Mouse (Mus musculus) cerebellum, adult 9-11 months (tissue): ENCODE data around the gene Zfp467.

Experiments used
- DNase-seq: peaks from one replicate; pipeline ENCODE4 v3.0.0; 2022

Zfp467 gene

DNA sequence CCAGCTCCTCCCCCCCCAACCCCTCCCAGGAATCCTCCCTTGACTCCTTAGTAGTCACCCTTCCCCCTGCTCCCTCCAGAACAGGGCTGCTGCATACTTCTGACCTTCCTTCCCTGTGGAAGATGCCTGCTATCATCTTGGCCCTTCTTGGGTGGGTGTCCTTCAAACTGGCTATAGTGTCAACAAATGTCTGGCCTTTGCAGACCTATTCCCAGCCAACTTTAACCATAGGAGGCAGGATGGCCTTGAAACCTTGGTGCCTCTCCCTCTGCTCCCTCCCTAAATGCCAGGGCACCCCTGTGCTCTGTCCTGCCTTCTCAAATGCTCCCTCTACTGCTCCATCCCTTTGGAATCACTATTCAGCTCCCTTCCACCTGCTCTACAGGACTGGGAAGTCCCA is 6.0 kb downstream of the Zfp467 start:
- DNase-seq, result no peak

- no peak for DNase-seq
Measured at GRCm38 (mm10) chr6:48438475-48439125, 7.0 kb downstream of the Zfp467 start.

GRCm38 (mm10) chr6:48437679-48438376 is 7.8 kb downstream of the Zfp467 start:
- DNase-seq, result no peak

DNA sequence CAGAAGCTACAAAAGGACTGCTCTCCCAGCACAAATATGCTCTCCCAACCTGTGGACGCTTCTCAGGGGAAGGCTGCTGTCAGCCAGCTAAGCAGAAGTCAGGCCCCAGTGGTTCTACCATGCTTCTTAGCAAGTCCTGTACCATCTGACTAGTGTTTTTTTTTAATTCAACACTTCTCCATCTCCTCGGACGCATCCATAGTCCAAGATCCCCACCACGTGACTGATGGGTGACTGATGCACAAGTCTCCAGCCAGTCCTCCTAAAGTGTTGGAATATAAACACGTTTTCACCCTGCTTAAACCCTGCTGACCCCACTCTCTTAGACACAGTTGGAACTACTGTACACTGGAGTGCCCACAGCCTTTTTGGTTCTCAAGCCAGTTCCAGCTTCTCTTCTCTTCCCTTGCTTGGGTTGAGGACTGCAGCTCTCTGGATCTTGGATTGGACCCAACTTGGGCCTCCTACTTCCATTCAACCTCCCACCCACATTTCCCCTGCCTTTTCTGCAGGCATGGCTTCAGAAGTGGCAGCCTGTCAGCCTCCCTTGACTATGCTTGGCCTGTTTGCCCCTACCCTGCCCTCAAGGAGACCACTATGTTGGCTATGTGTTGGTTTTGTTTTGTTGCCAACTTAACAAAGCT is 9.8 kb downstream of the Zfp467 start:
- no peak for DNase-seq

GRCm38 (mm10) chr6:48435111-48435510 is 10.5 kb downstream of the Zfp467 start:
- DNase-seq, result no peak

DNA sequence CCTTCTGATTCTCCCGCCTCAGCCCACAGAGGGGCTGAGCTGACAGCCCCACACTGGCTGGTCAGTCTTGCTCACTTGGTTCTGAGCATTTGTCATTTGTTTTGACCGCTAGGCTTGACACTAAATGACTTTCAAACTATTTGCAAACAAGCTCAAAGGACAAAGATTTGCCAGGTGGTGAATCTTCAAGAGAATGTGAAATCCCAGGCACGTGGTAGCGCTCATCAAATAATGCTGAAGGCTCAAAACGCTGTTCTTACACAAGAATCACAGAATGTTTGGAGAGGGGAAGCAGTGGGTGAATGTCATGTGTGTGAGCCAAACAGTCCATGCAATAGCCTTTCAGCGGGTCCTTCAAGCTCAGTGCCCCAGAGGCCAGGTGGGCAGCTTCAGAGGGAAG is 11.0 kb downstream of the Zfp467 start:
- DNase-seq, result no peak

- no peak for DNase-seq
Measured at GRCm38 (mm10) chr6:48432893-48433816, 12.5 kb downstream of the Zfp467 start.

- DNase-seq, result no peak
Measured at GRCm38 (mm10) chr6:48430748-48431147, 14.9 kb downstream of the Zfp467 start.

DNA sequence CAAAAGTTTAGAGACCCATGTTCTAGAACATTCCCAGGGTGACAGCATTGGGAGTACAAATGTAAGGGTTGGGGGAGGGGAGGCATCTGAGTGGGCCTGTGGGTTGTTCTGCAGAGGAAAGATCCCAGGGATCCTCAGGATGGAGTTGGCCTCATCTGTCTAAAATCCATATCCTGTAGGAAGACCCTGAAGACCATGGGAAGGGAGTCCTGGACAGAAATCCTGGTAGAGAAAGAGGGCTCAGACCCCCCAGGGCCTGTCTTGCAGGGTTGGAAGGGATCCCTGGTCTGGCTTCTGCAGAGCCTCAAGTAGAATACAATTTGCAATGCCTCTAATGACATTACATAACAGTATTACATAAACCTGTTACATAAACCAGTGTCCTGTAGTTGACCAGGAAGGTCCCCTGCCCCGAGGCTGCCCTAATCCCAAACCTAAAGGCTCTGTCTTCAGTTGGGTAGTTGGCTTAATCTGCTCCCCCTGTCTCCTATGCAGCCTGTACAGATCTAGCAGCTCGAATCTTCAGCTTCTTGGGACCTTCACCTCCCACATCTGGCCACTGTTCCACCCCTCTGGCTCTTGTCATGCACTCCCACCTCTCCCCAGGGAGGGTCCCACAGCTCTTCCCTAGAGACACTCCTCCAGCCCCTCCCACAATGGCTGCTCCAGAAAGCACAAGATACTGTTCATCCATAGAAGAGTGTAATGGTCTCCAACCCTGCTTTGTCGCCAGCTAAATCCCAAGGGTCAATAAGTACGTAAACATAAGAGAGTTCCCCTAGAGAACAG is 16.7 kb downstream of the Zfp467 start:
- peak; percentile 71 for DNase-seq

- DNase-seq, result no peak
Measured at GRCm38 (mm10) chr6:48426956-48427355, 18.7 kb downstream of the Zfp467 start.

GRCm38 (mm10) chr6:48424074-48424473 is 21.6 kb downstream of the Zfp467 start:
- DNase-seq, result no peak

DNA sequence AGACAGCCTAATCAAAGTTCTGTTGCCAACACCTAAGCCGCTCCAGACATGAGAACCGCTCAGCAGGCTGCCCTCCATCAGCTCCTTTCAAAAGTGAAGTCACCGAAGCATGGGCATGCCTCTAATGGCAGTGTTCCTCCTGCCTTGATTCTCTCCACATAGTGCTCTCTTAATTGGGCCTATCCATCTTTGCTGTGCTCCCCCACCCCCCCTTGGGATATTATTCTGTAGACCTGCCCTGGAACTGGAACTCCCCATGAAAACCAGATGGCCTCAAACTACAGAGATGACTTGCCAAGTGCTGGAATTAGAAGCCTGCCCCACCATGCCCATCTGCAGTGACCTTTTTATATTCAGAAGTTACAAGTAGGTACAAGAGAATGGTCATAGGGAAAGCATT is 22.3 kb downstream of the Zfp467 start:
- DNase-seq, result peak; percentile 91

DNA sequence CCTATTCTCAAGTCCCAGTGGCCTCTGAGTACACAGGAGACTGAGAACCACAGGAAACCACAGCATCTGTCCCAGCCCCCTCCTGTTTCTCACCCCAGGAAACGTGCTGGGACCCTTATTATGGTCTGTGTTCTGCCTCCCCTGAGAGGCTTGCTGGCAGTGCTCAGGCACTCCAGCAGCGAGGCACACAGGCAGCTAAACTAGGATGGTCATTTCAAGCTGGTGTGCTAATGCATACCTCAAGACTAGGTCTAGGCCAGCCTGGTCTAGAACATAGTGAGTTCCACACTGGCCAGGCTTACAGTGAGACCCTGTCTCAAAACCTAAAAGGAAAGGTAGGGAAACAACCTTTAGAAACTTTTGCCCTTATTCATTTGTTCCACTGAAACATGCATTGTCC is 25.0 kb downstream of the Zfp467 start:
- DNase-seq, result no peak

GRCm38 (mm10) chr6:48416486-48416885 is 29.1 kb downstream of the Zfp467 start:
- no peak for DNase-seq

- DNase-seq, result no peak
Measured at GRCm38 (mm10) chr6:48415636-48416035, 30.0 kb downstream of the Zfp467 start.

- DNase-seq, result no peak
Measured at GRCm38 (mm10) chr6:48414886-48415285, 30.7 kb downstream of the Zfp467 start.

DNA sequence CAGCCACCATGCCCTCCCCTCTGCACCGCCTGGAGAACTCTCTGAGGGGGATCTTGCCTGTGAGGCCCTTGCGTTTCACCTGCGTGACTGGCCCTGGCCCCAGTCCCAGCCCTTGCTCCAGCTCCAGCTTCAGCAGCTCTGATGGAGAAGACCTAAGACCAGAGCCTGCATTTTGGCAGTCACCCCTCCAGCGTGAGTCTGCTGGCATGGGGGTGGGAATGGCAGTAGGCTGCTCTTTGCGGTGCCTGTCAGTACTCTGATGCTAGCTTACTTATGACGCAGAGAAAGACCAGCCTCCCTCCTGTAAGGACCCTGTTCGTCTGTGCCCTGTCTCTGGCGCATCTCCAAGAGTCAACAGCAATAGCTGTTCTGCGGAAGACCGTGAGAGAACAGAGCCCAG is 32.5 kb downstream of the Zfp467 start:
- DNase-seq, result peak; percentile 63

GRCm38 (mm10) chr6:48412662-48413061 is 33.0 kb downstream of the Zfp467 start:
- DNase-seq, result peak; percentile 15

DNA sequence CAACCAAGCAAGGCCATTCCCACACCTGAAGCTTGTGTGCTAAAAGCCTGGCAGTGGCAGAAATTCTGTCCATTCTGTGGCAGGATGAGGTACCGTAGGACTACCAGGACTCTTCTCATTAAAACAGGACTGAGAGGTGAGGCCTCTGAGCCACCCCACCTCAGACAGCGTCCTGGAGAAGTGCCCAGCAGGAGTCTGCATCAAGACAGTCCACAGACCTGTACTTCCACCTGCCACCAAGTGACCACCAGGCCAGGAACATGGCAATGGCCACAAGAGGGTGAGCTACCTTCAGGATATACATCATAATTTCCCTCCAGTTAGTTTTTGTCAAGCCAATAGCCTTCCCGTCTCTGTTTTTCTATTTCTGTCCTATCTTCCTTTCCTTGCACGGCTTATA is 33.5 kb downstream of the Zfp467 start:
- DNase-seq, result peak; percentile 54

DNA sequence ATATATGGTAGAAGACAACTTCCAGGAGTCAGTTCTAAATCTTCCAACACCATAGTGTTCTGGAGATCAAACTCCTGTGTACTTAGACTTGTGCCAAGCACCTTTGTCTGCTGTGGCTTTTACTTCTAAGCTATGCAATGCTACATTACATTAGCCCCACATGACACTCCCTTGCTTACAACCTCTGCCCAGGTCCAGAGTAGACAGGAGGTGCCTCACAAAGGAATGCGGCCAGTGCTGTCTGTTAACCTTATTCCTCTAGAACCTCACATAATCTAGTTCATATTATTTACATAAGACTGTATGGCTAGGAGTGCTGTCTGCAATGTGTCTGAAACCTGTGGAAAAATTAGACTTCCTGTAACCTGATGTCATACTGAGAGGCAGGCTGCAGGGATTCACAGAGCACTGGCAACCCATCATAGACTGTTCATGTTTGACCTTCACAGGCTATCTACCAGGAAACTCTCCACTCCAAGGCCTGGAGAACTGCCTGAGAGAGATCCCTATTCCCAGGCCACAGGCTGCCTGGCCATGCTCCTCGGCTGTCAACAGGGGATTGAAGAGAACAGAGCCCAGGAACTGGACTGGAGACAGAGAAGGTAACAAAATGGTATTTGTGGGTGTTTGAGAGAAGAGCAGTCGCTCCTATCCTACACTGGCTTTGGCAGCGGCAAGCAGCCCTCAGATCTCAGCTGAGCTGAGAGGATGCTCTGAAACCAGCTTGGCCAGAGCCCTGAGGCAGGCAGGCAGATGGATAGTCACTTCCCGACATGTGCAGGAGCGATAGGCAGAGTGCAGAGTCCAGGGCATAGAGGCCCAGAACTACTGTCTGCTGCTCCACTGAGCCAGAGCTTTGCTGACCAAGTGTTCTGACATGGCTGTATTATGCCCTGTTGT is 34.2 kb downstream of the Zfp467 start:
- DNase-seq, result peak; percentile 64

- DNase-seq, result peak; percentile 9
Measured at GRCm38 (mm10) chr6:48410551-48410950, 35.1 kb downstream of the Zfp467 start.
